Mouse (Mus musculus): ENCODE measurements around the gene H2-Ab1. TPM values are rescaled to one million over a fixed set of nuclear protein-coding genes. Genes with fewer than 3 reads are reported as not detected.
"Not testable (repeated sequence)": the region's sequence is repeated elsewhere in the genome, so short reads cannot be mapped to it uniquely, and the experiment has no call there.

Gene H2-Ab1
- polyA plus RNA-seq, 1 experiment from 2014 or later = 1.1 TPM

DNA sequence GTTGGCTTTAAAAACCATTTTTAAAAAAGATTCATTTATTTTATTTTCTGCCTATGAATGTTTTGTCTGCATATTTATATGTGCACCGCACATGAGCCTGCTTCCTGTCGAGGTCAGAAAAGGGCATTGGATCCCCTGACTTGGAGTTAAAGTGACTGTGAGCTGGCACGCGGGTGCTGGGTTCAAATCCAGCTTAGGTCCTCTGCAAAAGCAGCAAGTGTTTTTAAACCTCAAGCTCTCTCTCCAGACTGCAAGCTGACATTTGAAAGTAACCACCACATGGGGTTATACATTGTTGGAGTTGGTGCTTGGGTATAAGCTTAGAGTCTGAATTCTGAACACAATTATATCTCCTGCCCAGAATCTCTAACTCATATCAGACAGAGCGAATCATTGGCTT lies 39.5 kb upstream of the H2-Ab1 start:
- H3K4me2 ChIP-seq (ENCODE audit: low read length) = no peak overlapping the region
- no peak overlapping the region for H3K4me3 ChIP-seq (ENCODE audit: low read depth, low read length)
- WGBS = 87% methylated on average over 5 of the region's 5 CpGs

DNA sequence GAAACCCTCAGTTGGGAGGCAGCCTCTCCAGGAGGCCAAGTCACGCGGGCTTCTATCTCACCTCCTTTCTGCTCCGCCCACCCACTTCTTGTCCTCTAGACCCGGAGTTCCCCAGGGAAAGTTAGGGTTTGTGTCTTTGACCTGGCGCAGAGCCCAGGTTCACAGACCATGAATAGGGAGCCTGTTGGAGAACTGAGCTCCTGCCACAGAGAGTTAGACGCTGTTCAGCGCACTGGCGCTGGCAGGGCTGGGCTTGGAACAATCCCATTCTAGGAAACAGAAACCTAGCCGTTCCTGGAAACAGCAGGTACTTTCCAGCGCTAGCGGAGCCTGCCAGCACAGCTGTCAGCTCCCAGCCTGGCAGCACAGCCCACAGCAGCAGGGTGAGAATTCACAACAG lies 38.8 kb upstream of the H2-Ab1 start:
- H3K36me3 ChIP-seq (ENCODE audit: control insufficient read depth, insufficient read depth, low read length) = no peaks in the 10 kb centered on the region
- H3K9ac ChIP-seq (ENCODE audit: low read depth, low read length) = no peak overlapping the region
- no peak overlapping the region for H3K27ac ChIP-seq (ENCODE audit: low read length)
- H3K4me2 ChIP-seq (ENCODE audit: low read length) = no peak overlapping the region
- H3K9me3 ChIP-seq (replicated peaks; ENCODE audit: control insufficient read depth, low read length, poor library complexity, severe bottlenecking) = no peaks in the 10 kb centered on the region
- no peaks in the 10 kb centered on the region for H3K4me1 ChIP-seq (ENCODE audit: control insufficient read depth, insufficient read depth, low read length)
- 76% methylated on average over 11 of the region's 11 CpGs for WGBS
- peaks cover 17% of the 10 kb centered on the region for H3K27me3 ChIP-seq (ENCODE audit: control insufficient read depth, insufficient read depth, low read depth, low read length)
- no peak for ATAC-seq
- H3K4me3 ChIP-seq (ENCODE audit: low read depth, low read length) = no peak overlapping the region

More for the DNA sequence above, 39.5 kb upstream of the H2-Ab1 start:
- peaks cover 19% of the 10 kb centered on the region for H3K27me3 ChIP-seq (ENCODE audit: control insufficient read depth, insufficient read depth, low read depth, low read length)
- no peak overlapping the region for H3K9ac ChIP-seq (ENCODE audit: low read depth, low read length)
- no peaks in the 10 kb centered on the region for H3K36me3 ChIP-seq (ENCODE audit: control insufficient read depth, insufficient read depth, low read length)
- no peaks in the 10 kb centered on the region for H3K9me3 ChIP-seq (replicated peaks; ENCODE audit: control insufficient read depth, low read length, poor library complexity, severe bottlenecking)
- no peaks in the 10 kb centered on the region for H3K4me1 ChIP-seq (ENCODE audit: control insufficient read depth, insufficient read depth, low read length)
- no peak overlapping the region for H3K27ac ChIP-seq (ENCODE audit: low read length)
- no peak for ATAC-seq

GRCm38 (mm10) chr17:34219096-34219495 lies 38.4 kb upstream of the H2-Ab1 start:
- not testable (repeated sequence) for H3K9me3 ChIP-seq (replicated peaks; ENCODE audit: control insufficient read depth, low read length, poor library complexity, severe bottlenecking); H3K9ac ChIP-seq (ENCODE audit: low read depth, low read length); H3K4me1 ChIP-seq (ENCODE audit: control insufficient read depth, insufficient read depth, low read length); H3K4me2 ChIP-seq (ENCODE audit: low read length); H3K4me3 ChIP-seq (ENCODE audit: low read depth, low read length); ATAC-seq; H3K27ac ChIP-seq (ENCODE audit: low read length); H3K36me3 ChIP-seq (ENCODE audit: control insufficient read depth, insufficient read depth, low read length)
- WGBS = 88% methylated on average over 8 of the region's 11 CpGs
- H3K27me3 ChIP-seq (ENCODE audit: control insufficient read depth, insufficient read depth, low read depth, low read length) = peaks cover 13% of the 10 kb centered on the region

DNA sequence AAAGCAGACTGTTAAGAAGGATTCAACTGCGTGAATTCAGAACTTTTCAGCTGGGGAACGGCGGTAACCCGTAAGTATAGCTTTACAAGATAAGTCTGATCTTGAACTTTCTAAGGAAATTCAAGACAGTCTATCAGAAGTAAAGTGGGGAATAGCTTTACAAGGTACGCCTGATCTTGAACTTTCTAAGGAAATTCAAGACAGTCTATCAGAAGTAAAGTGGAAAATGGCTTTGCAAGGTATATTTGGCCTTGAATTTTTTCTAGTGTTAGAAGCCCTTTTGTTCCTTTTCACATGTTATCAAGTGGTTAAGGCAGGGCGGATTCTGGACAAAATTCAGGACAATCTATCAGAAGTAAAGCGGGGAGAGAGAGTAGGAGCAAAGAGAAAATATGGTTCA lies 37.7 kb upstream of the H2-Ab1 start:
- H3K36me3 ChIP-seq (ENCODE audit: control insufficient read depth, insufficient read depth, low read length); H3K27ac ChIP-seq (ENCODE audit: low read length); H3K4me1 ChIP-seq (ENCODE audit: control insufficient read depth, insufficient read depth, low read length); H3K9ac ChIP-seq (ENCODE audit: low read depth, low read length); H3K4me3 ChIP-seq (ENCODE audit: low read depth, low read length); H3K4me2 ChIP-seq (ENCODE audit: low read length); ATAC-seq; H3K27me3 ChIP-seq (ENCODE audit: control insufficient read depth, insufficient read depth, low read depth, low read length); H3K9me3 ChIP-seq (replicated peaks; ENCODE audit: control insufficient read depth, low read length, poor library complexity, severe bottlenecking): not testable (repeated sequence)
- WGBS = 96% methylated on average over 3 of the region's 7 CpGs

- not testable (repeated sequence) for H3K27ac ChIP-seq (ENCODE audit: low read length); H3K9ac ChIP-seq (ENCODE audit: low read depth, low read length); H3K4me3 ChIP-seq (ENCODE audit: low read depth, low read length); H3K4me1 ChIP-seq (ENCODE audit: control insufficient read depth, insufficient read depth, low read length); H3K4me2 ChIP-seq (ENCODE audit: low read length); ATAC-seq; H3K9me3 ChIP-seq (replicated peaks; ENCODE audit: control insufficient read depth, low read length, poor library complexity, severe bottlenecking); H3K27me3 ChIP-seq (ENCODE audit: control insufficient read depth, insufficient read depth, low read depth, low read length); H3K36me3 ChIP-seq (ENCODE audit: control insufficient read depth, insufficient read depth, low read length)
- WGBS = 100% methylated on average over 4 of the region's 16 CpGs
These were observed 37.1 kb upstream of the H2-Ab1 start for GRCm38 (mm10) chr17:34220401-34220800.

GRCm38 (mm10) chr17:34224816-34225215 lies 32.7 kb upstream of the H2-Ab1 start:
- no peak for ATAC-seq
- Histone ChIP-seq H3K36me3 (ENCODE audit: control insufficient read depth, insufficient read depth, low read length) (no peaks in the 10 kb centered on the region), H3K27ac (ENCODE audit: low read length) (no peak overlapping the region), H3K4me1 (ENCODE audit: control insufficient read depth, insufficient read depth, low read length) (no peaks in the 10 kb centered on the region), H3K4me3 (ENCODE audit: low read depth, low read length) (no peak overlapping the region), H3K4me2 (ENCODE audit: low read length) (no peak overlapping the region), H3K27me3 (ENCODE audit: control insufficient read depth, insufficient read depth, low read depth, low read length) (no peaks in the 10 kb centered on the region), H3K9me3 (replicated peaks; ENCODE audit: control insufficient read depth, low read length, poor library complexity, severe bottlenecking) (no peaks in the 10 kb centered on the region), H3K9ac (ENCODE audit: low read depth, low read length) (no peak overlapping the region)
- 93% methylated on average over 3 of the region's 3 CpGs for WGBS

DNA sequence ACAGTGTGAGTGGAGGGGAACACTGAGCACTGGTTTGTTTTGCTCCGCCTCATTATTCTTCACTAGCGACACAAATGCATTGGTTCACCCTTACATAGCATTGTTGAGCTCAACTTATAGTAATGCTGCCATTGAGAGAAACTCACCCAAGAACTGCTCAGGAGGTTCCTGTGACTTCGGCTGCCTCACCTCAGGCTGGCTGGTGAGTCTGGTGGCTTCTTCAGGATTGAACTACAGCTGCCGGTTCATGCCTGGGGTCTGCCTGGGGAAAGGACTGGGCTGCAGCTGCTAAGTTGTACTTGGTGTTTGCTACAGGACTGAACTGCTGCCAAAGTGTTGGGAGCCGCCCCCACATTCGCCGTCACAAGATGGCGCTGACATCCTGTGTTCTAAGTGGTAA lies 32.1 kb upstream of the H2-Ab1 start:
- H3K36me3 ChIP-seq (ENCODE audit: control insufficient read depth, insufficient read depth, low read length) = no peaks in the 10 kb centered on the region
- no peak overlapping the region for H3K27ac ChIP-seq (ENCODE audit: low read length)
- no peaks in the 10 kb centered on the region for H3K27me3 ChIP-seq (ENCODE audit: control insufficient read depth, insufficient read depth, low read depth, low read length)
- H3K9ac ChIP-seq (ENCODE audit: low read depth, low read length) = no peak overlapping the region
- H3K4me2 ChIP-seq (ENCODE audit: low read length) = no peak overlapping the region
- no peak for ATAC-seq
- WGBS = 97% methylated on average over 8 of the region's 8 CpGs
- H3K9me3 ChIP-seq (replicated peaks; ENCODE audit: control insufficient read depth, low read length, poor library complexity, severe bottlenecking) = no peaks in the 10 kb centered on the region
- no peaks in the 10 kb centered on the region for H3K4me1 ChIP-seq (ENCODE audit: control insufficient read depth, insufficient read depth, low read length)
- H3K4me3 ChIP-seq (ENCODE audit: low read depth, low read length) = no peak overlapping the region

DNA sequence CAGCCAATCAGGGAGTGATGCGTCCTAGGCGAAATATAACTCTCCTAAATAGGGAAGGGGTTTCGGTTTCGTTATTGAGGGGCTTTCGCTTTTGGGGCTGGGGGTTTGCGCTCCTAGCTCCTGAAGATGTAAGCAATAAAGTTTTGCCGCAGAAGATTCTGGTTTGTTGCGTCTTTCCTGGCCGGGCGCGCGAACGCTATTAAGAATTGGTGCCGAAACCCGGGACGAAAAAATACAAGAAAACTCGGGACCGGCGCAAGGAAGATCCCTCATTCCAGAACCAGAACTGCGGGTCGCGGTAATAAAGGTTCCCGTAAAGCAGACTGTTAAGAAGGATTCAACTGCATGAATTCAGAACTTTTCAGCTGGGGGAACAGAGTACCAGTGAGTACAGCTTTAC lies 31.6 kb upstream of the H2-Ab1 start:
- H3K4me2 ChIP-seq (ENCODE audit: low read length); H3K36me3 ChIP-seq (ENCODE audit: control insufficient read depth, insufficient read depth, low read length); ATAC-seq; H3K9me3 ChIP-seq (replicated peaks; ENCODE audit: control insufficient read depth, low read length, poor library complexity, severe bottlenecking); H3K9ac ChIP-seq (ENCODE audit: low read depth, low read length); H3K4me3 ChIP-seq (ENCODE audit: low read depth, low read length); H3K27ac ChIP-seq (ENCODE audit: low read length); H3K27me3 ChIP-seq (ENCODE audit: control insufficient read depth, insufficient read depth, low read depth, low read length); H3K4me1 ChIP-seq (ENCODE audit: control insufficient read depth, insufficient read depth, low read length): not testable (repeated sequence)
- WGBS = 95% methylated on average over 11 of the region's 23 CpGs

GRCm38 (mm10) chr17:34230971-34231370 lies 26.5 kb upstream of the H2-Ab1 start:
- H3K4me3 ChIP-seq (ENCODE audit: low read depth, low read length); H3K9ac ChIP-seq (ENCODE audit: low read depth, low read length); H3K27ac ChIP-seq (ENCODE audit: low read length); H3K9me3 ChIP-seq (replicated peaks; ENCODE audit: control insufficient read depth, low read length, poor library complexity, severe bottlenecking); H3K4me1 ChIP-seq (ENCODE audit: control insufficient read depth, insufficient read depth, low read length); H3K4me2 ChIP-seq (ENCODE audit: low read length); H3K36me3 ChIP-seq (ENCODE audit: control insufficient read depth, insufficient read depth, low read length); H3K27me3 ChIP-seq (ENCODE audit: control insufficient read depth, insufficient read depth, low read depth, low read length); ATAC-seq: not testable (repeated sequence)
- 97% methylated on average over 6 of the region's 9 CpGs for WGBS

DNA sequence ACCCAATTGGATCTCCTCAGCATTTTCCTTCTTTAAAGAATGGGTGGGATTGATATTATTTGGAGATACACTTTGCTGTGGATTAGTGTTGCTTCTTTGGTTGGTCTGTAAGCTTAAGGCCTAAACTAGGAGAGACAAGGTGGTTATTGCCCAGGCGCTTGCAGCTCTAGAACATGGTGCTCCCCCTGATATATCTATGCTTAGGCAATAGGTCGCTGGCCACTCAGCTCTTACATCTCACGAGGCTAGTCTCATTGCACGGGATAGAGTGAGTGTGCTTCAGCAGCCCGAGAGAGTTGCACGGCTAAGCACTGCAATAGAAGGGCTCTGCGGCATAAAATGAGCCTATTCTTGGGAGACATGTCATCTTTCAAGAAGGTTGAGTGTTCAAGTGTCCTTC lies 25.5 kb upstream of the H2-Ab1 start:
- H3K27ac ChIP-seq (ENCODE audit: low read length); H3K4me3 ChIP-seq (ENCODE audit: low read depth, low read length); H3K9me3 ChIP-seq (replicated peaks; ENCODE audit: control insufficient read depth, low read length, poor library complexity, severe bottlenecking); H3K27me3 ChIP-seq (ENCODE audit: control insufficient read depth, insufficient read depth, low read depth, low read length); ATAC-seq; H3K4me2 ChIP-seq (ENCODE audit: low read length); H3K36me3 ChIP-seq (ENCODE audit: control insufficient read depth, insufficient read depth, low read length); H3K4me1 ChIP-seq (ENCODE audit: control insufficient read depth, insufficient read depth, low read length); H3K9ac ChIP-seq (ENCODE audit: low read depth, low read length): not testable (repeated sequence)
- 97% methylated on average over 5 of the region's 7 CpGs for WGBS

All from midbrain, embryonic 16.5 days (tissue).